Mouse (Mus musculus): Measurements from ENCODE around the gene Zfp322a. TPM values are rescaled to one million over a fixed set of nuclear protein-coding genes. Genes with fewer than 3 reads are reported as not detected.

Gene Zfp322a
- polyA plus RNA-seq, 1 experiment = 4.3 TPM

DNA sequence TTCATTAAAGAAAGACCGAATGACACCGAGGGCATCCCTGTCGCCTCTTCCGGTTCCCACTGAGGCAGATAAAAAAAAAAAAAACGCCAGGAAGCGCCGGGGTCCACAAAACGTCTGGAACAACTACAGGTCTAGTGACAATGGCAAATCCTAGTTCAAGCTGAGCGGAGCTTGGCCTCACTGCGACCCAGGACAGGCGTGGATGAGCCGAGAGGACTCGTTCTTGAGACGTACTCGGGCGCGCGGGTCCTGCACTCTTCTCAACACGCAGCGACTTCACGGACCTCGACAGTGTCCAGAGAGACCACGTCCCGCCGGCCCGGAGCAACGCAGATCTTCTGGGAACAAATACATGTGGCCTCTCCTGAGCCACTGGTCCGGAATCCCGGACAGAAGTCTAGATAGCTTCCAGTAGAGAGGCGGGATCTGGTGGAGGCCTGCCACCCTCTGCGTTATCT, 27.3 kb upstream of the Zfp322a start:
- Histone ChIP-seq H3K27me3 (ENCODE audit: control insufficient read depth, insufficient read depth, insufficient read length) (peaks cover 13% of the 10 kb centered on the region), H3K4me2 (ENCODE audit: low read depth) (peak overlapping the region; percentile 90), H3ac (ENCODE audit: control insufficient read depth, insufficient read length) (peak overlapping the region; percentile 77)

DNA sequence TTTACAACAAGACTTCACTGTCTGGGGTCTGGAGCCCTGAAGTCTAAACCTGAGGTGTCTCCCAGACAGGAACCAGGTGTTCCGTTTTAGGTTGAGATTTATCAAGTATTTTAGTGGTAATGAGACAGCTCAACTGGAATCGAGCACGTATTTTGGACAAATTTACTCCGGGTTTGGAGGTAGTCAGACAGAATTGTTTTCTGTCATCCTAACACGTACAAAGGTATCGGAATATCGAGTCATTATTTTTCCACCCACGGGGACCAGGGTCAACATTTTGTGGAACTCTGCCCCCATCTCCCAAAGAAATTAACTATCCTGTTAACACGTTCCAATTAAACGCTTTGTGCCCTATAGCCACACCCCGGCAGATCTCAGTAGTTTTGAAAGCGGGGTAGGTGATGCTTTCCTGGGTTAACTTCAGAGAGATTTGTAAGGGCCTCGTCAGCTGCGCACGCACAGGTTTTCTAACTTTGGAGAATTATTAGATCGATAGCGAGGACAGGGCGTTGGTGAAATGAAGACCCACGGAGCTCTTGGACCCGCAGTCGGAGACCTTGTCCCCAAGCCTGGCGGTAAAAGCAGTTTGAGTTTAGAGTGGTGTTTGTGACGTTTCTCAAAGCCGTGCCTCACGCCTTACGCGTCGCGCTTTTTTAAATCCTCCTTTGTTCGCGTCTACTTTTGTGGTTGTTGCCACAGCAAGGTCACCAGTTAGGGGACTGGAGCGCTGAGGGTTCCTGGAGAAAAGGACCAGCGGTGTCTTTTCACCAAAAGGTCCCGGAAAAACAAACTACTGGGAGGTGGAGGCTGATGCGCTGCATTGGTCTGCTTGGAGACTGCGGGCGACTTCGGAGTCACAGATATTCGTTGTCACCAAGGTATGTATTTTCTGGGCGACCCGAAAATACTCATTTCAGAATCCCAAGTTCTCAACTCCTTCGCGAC, 26.6 kb upstream of the Zfp322a start:
- H3ac ChIP-seq (ENCODE audit: control insufficient read depth, insufficient read length) = peak overlapping the region; percentile 77
- TF ChIP-seq MYOD1 (IDR thresholded peaks at IDR 0.05; ENCODE audit: control insufficient read depth in 1 of 3, insufficient read length in 2 of 3, low read depth in 2 of 3) (no peak), POLR2A (IDR thresholded peaks at IDR 0.05; ENCODE audit: insufficient read length, low read depth) (no peak), REST (IDR thresholded peaks at IDR 0.05; ENCODE audit: insufficient read depth, insufficient read length) (no peak), MAX (IDR thresholded peaks at IDR 0.05; ENCODE audit: low read depth) (no peak), TCF12 (IDR thresholded peaks at IDR 0.05; ENCODE audit: insufficient read depth, poor library complexity, severe bottlenecking) (no peak), USF1 (IDR thresholded peaks at IDR 0.05; ENCODE audit: low read depth) (no peak), MYOG (IDR thresholded peaks at IDR 0.05; ENCODE audit: control insufficient read depth in 1 of 3, insufficient read depth in 1 of 3, insufficient read length in 2 of 3, low read depth in 2 of 3) (no peak), SRF (IDR thresholded peaks at IDR 0.05; ENCODE audit: control insufficient read depth, insufficient read length, low read depth) (no peak), CEBPB (IDR thresholded peaks at IDR 0.05; ENCODE audit: insufficient read depth, poor library complexity, severe bottlenecking) (no peak), POLR2AphosphoS2 (IDR thresholded peaks at IDR 0.05; ENCODE audit: insufficient read length, low read depth) (no peak), TCF3 (IDR thresholded peaks at IDR 0.05; ENCODE audit: insufficient read length, low read depth) (no peak), E2F4 (IDR thresholded peaks at IDR 0.05; ENCODE audit: insufficient read depth) (no peak)
- H3K27me3 ChIP-seq (ENCODE audit: control insufficient read depth, insufficient read depth, insufficient read length) = peaks cover 13% of the 10 kb centered on the region
- H3K79me2 ChIP-seq (ENCODE audit: control insufficient read depth, insufficient read depth) = no peaks in the 10 kb centered on the region
- H3K36me3 ChIP-seq (ENCODE audit: control insufficient read depth, insufficient read depth) = no peaks in the 10 kb centered on the region
- peak overlapping the region; percentile 90 for H3K4me2 ChIP-seq (ENCODE audit: low read depth)
- peak overlapping the region; percentile 45 for H3K4me3 ChIP-seq

More for the DNA sequence above, 27.3 kb upstream of the Zfp322a start:
- peak overlapping the region; percentile 45 for H3K4me3 ChIP-seq
- TF ChIP-seq MAX (IDR thresholded peaks at IDR 0.05; ENCODE audit: low read depth) (no peak), MYOG (IDR thresholded peaks at IDR 0.05; ENCODE audit: control insufficient read depth in 1 of 3, insufficient read depth in 1 of 3, insufficient read length in 2 of 3, low read depth in 2 of 3) (no peak), CEBPB (IDR thresholded peaks at IDR 0.05; ENCODE audit: insufficient read depth, poor library complexity, severe bottlenecking) (no peak), REST (IDR thresholded peaks at IDR 0.05; ENCODE audit: insufficient read depth, insufficient read length) (no peak), POLR2AphosphoS2 (IDR thresholded peaks at IDR 0.05; ENCODE audit: insufficient read length, low read depth) (no peak), USF1 (IDR thresholded peaks at IDR 0.05; ENCODE audit: low read depth) (no peak), POLR2A (IDR thresholded peaks at IDR 0.05; ENCODE audit: insufficient read length, low read depth) (no peak), MYOD1 (IDR thresholded peaks at IDR 0.05; ENCODE audit: control insufficient read depth in 1 of 3, insufficient read length in 2 of 3, low read depth in 2 of 3) (no peak), E2F4 (IDR thresholded peaks at IDR 0.05; ENCODE audit: insufficient read depth) (no peak), TCF3 (IDR thresholded peaks at IDR 0.05; ENCODE audit: insufficient read length, low read depth) (no peak), TCF12 (IDR thresholded peaks at IDR 0.05; ENCODE audit: insufficient read depth, poor library complexity, severe bottlenecking) (no peak), SRF (IDR thresholded peaks at IDR 0.05; ENCODE audit: control insufficient read depth, insufficient read length, low read depth) (no peak)
- H3K79me2 ChIP-seq (ENCODE audit: control insufficient read depth, insufficient read depth) = no peaks in the 10 kb centered on the region
- H3K36me3 ChIP-seq (ENCODE audit: control insufficient read depth, insufficient read depth) = no peaks in the 10 kb centered on the region

DNA sequence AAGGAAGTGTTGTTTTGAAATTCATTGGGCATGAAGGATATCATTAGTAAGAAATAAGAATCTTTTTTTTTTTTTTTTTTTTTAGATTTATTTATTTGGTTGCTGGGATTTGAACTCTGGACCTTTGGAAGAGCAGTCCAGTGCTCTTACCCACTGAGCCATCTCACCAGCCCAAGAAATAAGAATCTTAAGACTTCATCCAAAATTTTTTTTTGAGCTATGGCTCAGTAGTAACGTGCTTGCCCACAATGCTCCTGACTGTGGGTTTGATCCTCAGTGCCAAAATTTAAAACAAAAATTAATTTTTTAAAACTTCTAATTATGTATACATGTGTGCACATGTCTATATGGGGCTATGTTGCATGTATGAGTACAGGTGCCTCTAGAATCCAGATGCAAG, 18.5 kb upstream of the Zfp322a start:
- Histone ChIP-seq H3K27me3 (ENCODE audit: control insufficient read depth, insufficient read depth, insufficient read length) (no peaks in the 10 kb centered on the region), H3ac (ENCODE audit: control insufficient read depth, insufficient read length) (no peak overlapping the region), H3K36me3 (ENCODE audit: control insufficient read depth, insufficient read depth) (no peaks in the 10 kb centered on the region), H3K79me2 (ENCODE audit: control insufficient read depth, insufficient read depth) (no peaks in the 10 kb centered on the region), H3K4me3 (no peak overlapping the region), H3K4me2 (ENCODE audit: low read depth) (no peak overlapping the region)
- TF ChIP-seq CEBPB (IDR thresholded peaks at IDR 0.05; ENCODE audit: insufficient read depth, poor library complexity, severe bottlenecking) (no peak), USF1 (IDR thresholded peaks at IDR 0.05; ENCODE audit: low read depth) (no peak)

DNA sequence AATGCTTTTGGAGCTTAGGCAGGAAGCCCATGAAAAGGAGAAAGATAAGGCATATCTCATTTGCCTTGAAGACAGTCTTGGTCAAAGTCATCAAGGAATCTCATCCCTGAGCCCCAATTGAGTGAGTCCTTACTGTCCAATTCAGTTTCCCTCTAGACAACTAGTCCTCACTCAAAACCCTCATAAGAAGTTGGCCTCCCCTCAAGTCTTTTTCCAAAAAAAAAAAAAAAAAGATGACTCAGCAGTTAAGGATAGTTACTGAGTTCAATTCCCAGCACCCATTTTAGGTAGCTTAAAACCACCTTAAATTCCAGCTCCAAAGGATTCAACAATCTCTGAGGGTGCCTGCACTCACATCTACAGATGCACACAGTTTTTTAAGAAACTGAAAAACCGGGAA, 14.1 kb upstream of the Zfp322a start:
- no peaks in the 10 kb centered on the region for H3K36me3 ChIP-seq (ENCODE audit: control insufficient read depth, insufficient read depth)
- H3K27me3 ChIP-seq (ENCODE audit: control insufficient read depth, insufficient read depth, insufficient read length) = no peaks in the 10 kb centered on the region
- no peaks in the 10 kb centered on the region for H3K79me2 ChIP-seq (ENCODE audit: control insufficient read depth, insufficient read depth)
- no peak overlapping the region for H3ac ChIP-seq (ENCODE audit: control insufficient read depth, insufficient read length)
- TF ChIP-seq USF1 (IDR thresholded peaks at IDR 0.05; ENCODE audit: low read depth) = no peak
- no peak for TF ChIP-seq MYOG (IDR thresholded peaks at IDR 0.05; ENCODE audit: control insufficient read depth in 1 of 3, insufficient read depth in 1 of 3, insufficient read length in 2 of 3, low read depth in 2 of 3)
- no peak for TF ChIP-seq REST (IDR thresholded peaks at IDR 0.05; ENCODE audit: insufficient read depth, insufficient read length)
- no peak for TF ChIP-seq CEBPB (IDR thresholded peaks at IDR 0.05; ENCODE audit: insufficient read depth, poor library complexity, severe bottlenecking)
- TF ChIP-seq POLR2A (IDR thresholded peaks at IDR 0.05; ENCODE audit: insufficient read length, low read depth) = no peak
- no peak for TF ChIP-seq TCF3 (IDR thresholded peaks at IDR 0.05; ENCODE audit: insufficient read length, low read depth)
- no peak for TF ChIP-seq E2F4 (IDR thresholded peaks at IDR 0.05; ENCODE audit: insufficient read depth)
- TF ChIP-seq MYOD1 (IDR thresholded peaks at IDR 0.05; ENCODE audit: control insufficient read depth in 1 of 3, insufficient read length in 2 of 3, low read depth in 2 of 3) = no peak
- TF ChIP-seq SRF (IDR thresholded peaks at IDR 0.05; ENCODE audit: control insufficient read depth, insufficient read length, low read depth) = no peak
- no peak overlapping the region for H3K4me3 ChIP-seq
- no peak overlapping the region for H3K4me2 ChIP-seq (ENCODE audit: low read depth)
